ENCODE assay signal across 23 mouse cellular contexts in the genomic region with DNA sequence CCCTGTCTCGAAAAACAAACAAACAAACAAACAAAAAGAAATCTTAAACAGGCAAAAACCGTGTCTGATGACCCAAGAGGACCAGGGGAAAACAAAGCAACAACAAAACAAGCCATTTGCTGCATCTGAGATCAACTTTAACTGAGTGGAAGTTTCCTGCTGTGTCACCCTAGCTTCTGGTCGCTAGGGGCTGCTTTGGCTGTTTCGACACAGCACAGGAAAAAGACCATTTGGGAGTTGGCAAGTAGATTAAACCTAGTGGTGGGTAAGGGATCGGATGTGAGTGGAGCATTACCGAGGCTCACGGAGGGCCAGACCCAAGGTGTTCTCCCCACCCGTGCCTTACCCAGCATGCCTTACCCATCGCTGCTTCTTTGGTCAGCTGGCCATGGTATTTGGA. TPM values are rescaled to one million over a fixed set of nuclear protein-coding genes. Genes with fewer than 3 reads are reported as not detected.
A peak's percentile ranks its signal among the peaks of the same experiment; 100 is the strongest.
DNase-seq lines count a peak whose midpoint lies in the region; ATAC-seq and TF ChIP-seq lines count a peak whose summit lies in the region.
"Had no signal": no experiment of that assay in that cellular context is flagged by ENCODE, and none has a peak within 500 bp of the region (broad histone marks: within the 10 kb centered on the region; RNA-seq: fewer than 3 reads in every experiment).

No protein-coding gene starts in this region.

- peak overlapping the region; percentile 69 for H3K4me3 ChIP-seq in megakaryocyte, embryonic 14.5 days (replicated peaks)
- H3K4me3 ChIP-seq in gastrocnemius, adult 2 months, result no peak overlapping the region
- H3K4me3 ChIP-seq: embryonic facial prominence, embryonic 13.5 days; embryonic facial prominence, embryonic 15.5 days; forebrain, embryonic 13.5 days had no signal

- H3K27ac ChIP-seq in gastrocnemius, adult 2 months, result no peak overlapping the region
- H3K27ac ChIP-seq: embryonic facial prominence, embryonic 13.5 days; embryonic facial prominence, embryonic 15.5 days; forebrain, embryonic 13.5 days had no signal

- intact Hi-C loops in gastrocnemius, adult 2 months (cut with DNase I), result no loop called here

- no peaks in the 10 kb centered on the region for H3K9me3 ChIP-seq in megakaryocyte, embryonic 14.5 days
- H3K9me3 ChIP-seq: embryonic facial prominence, embryonic 13.5 days; embryonic facial prominence, embryonic 15.5 days; forebrain, embryonic 13.5 days had no signal

- ATAC-seq in megakaryocyte, adult 5-6 weeks (ENCODE audit: poor library complexity, severe bottlenecking), result no peak
- ATAC-seq in erythroblast, adult 5-6 weeks (replicated peaks; ENCODE audit: low FRiP score, poor library complexity, severe bottlenecking), result no peak
- ATAC-seq: CD4-positive, CD25-positive, alpha-beta regulatory T cell, adult 4 months; forebrain, embryonic 13.5 days; forebrain, embryonic 16.5 days had no signal

- peaks cover 78% of the 10 kb centered on the region for H3K4me1 ChIP-seq in megakaryocyte, embryonic 14.5 days
- H3K4me1 ChIP-seq: embryonic facial prominence, embryonic 13.5 days; embryonic facial prominence, embryonic 15.5 days; forebrain, embryonic 13.5 days had no signal

- DNase-seq in ES-CJ7 (ENCODE audit: low read depth, low spot score), result peak; percentile 28
- peak; percentile 56 for DNase-seq in ZHBTc4 (ENCODE audit: low read depth, low spot score)
- no peak for DNase-seq in gastrocnemius, adult 2 months
- DNase-seq: adrenal gland, adult 2 months; adrenal gland, postnatal 10 days; adrenal gland, postnatal 25 days; B cell, adult 2 months; cerebellum, adult 11 months; cerebellum, adult 18-20 months; cerebellum, adult 8-10 months; cerebellum, adult 9-11 months; cerebellum, postnatal 14 days; cerebellum, postnatal 36 days; embryo, embryonic 11 days had no signal

- H3K36me3 ChIP-seq in megakaryocyte, embryonic 14.5 days (replicated peaks; ENCODE audit: low read length), result peaks cover 88% of the 10 kb centered on the region

- H3K27me3 ChIP-seq in megakaryocyte, embryonic 14.5 days (replicated peaks), result no peaks in the 10 kb centered on the region
- H3K27me3 ChIP-seq: CH12.LX; embryonic facial prominence, embryonic 13.5 days; embryonic facial prominence, embryonic 15.5 days; forebrain, embryonic 13.5 days had no signal

- no peak for TF ChIP-seq CTCF in gastrocnemius, adult 2 months (IDR thresholded peaks at IDR 0.05)

RNA-seq across cellular contexts. Expression of a gene that starts 16.8 kb away (rescaled TPM):
- polyA plus RNA-seq in megakaryocyte, embryonic 14.5 days (2012; ENCODE audit: insufficient read depth, low replicate concordance), result 74.4 and 828 TPM in 2 replicates
- 19.3 and 24.5 TPM in 2 replicates for total RNA-seq in megakaryocyte, adult 5-6 weeks (2015)
- total RNA-seq in megakaryocyte, adult 5-6 weeks (2017), result 16.7 and 26.7 TPM in 2 replicates
- total RNA-seq in erythroblast, adult 5-6 weeks (2015; ENCODE audit: low replicate concordance), result 4.4 and 14.2 TPM in 2 replicates
- 4.5 and 6.1 TPM in 2 replicates for total RNA-seq in erythroblast, adult 5-6 weeks (2017; ENCODE audit: low replicate concordance)
- 100 to 1,000 TPM in 1 of 2 experiments, 10 to 100 TPM in 1; 61.5 to 103 TPM for total RNA-seq in gastrocnemius, adult 2 months (2021)

RNA-seq across cellular contexts. Expression of a gene that starts 16.9 kb away (rescaled TPM):
- 1.9 and 5.6 TPM in 2 replicates for polyA plus RNA-seq in megakaryocyte, embryonic 14.5 days (2012; ENCODE audit: insufficient read depth, low replicate concordance)
- 34.7 and 36.0 TPM in 2 replicates for total RNA-seq in megakaryocyte, adult 5-6 weeks (2015)
- total RNA-seq in megakaryocyte, adult 5-6 weeks (2017), result 33.6 and 34.7 TPM in 2 replicates
- 15.4 and 27.4 TPM in 2 replicates for total RNA-seq in erythroblast, adult 5-6 weeks (2015; ENCODE audit: low replicate concordance)
- total RNA-seq in erythroblast, adult 5-6 weeks (2017; ENCODE audit: low replicate concordance), result 5.3 and 21.7 TPM in 2 replicates
- total RNA-seq in gastrocnemius, adult 2 months (2021), result 10 to 100 TPM; 41.9 to 50.1 TPM

RNA-seq across cellular contexts. Expression of a gene that starts 27.0 kb away (rescaled TPM):
- polyA plus RNA-seq in megakaryocyte, embryonic 14.5 days (2012; ENCODE audit: insufficient read depth, low replicate concordance), result 3.4 TPM in 1 of 2 replicates, not detected in the other
- total RNA-seq in megakaryocyte, adult 5-6 weeks (2015), result 131 and 134 TPM in 2 replicates
- 208 and 218 TPM in 2 replicates for total RNA-seq in megakaryocyte, adult 5-6 weeks (2017)
- total RNA-seq in erythroblast, adult 5-6 weeks (2015; ENCODE audit: low replicate concordance), result 51.0 and 66.9 TPM in 2 replicates
- total RNA-seq in erythroblast, adult 5-6 weeks (2017; ENCODE audit: low replicate concordance), result 63.7 and 79.4 TPM in 2 replicates
- 10 to 100 TPM; 25.6 to 30.0 TPM for total RNA-seq in gastrocnemius, adult 2 months (2021)
